Mouse (Mus musculus) liver, postnatal 0 days (tissue): ENCODE measurements around the gene Ppfia4. TPM values are rescaled to one million over a fixed set of nuclear protein-coding genes. Genes with fewer than 3 reads are reported as not detected.
A peak's percentile ranks its signal among the peaks of the same experiment; 100 is the strongest.

Experiments used
- ATAC-seq: fragments of 200-750 bp; cut with Nextera tagmentation; 2 replicates; pipeline ENCODE4 v1.8.0; 2017; ENCODE audit warnings: mild to moderate bottlenecking, moderate library complexity
- DNase-seq: peaks from one replicate; pipeline ENCODE4 v3.0.0-alpha.2; 2016
- H3K27ac ChIP-seq: fragments of 300-500 bp; sonication (generic); 2 replicates; pipeline ENCODE4 v1.5.1; 2014; ENCODE audit warnings: antibody characterized with exemption, moderate library complexity, mild to moderate bottlenecking, low read depth
- H3K27me3 ChIP-seq: fragments of 300-500 bp; sonication (generic); 2 replicates; pipeline ENCODE4 v1.6.1; 2014; ENCODE audit warnings: low read length, control low read depth, mixed read lengths; ENCODE audit not compliant: insufficient read depth
- H3K36me3 ChIP-seq: fragments of 300-500 bp; sonication (generic); replicated peaks from 2 replicates; pipeline ENCODE4 v1.6.1; 2014; ENCODE audit warnings: mild to moderate bottlenecking, control low read depth, low read length, moderate library complexity, mixed read lengths; ENCODE audit not compliant: insufficient read depth
- H3K4me1 ChIP-seq: fragments of 300-500 bp; sonication (generic); 2 replicates; pipeline ENCODE4 v1.6.1; 2014; ENCODE audit warnings: antibody characterized with exemption, mild to moderate bottlenecking, control low read depth; ENCODE audit not compliant: insufficient read depth
- H3K4me2 ChIP-seq: fragments of 300-500 bp; sonication (generic); 2 replicates; pipeline ENCODE4 v1.6.1; 2014; ENCODE audit warnings: low read depth, mild to moderate bottlenecking, low read length, moderate library complexity, mixed read lengths
- H3K4me3 ChIP-seq: fragments of 300-500 bp; sonication (generic); 2 replicates; pipeline ENCODE4 v1.5.1; 2014; ENCODE audit warnings: low read depth, low read length
- H3K9ac ChIP-seq: fragments of 300-500 bp; sonication (generic); replicated peaks from 2 replicates; pipeline ENCODE4 v1.6.1; 2014; ENCODE audit warnings: mild to moderate bottlenecking, moderate library complexity
- H3K9me3 ChIP-seq: fragments of 300-500 bp; sonication (generic); 2 replicates; pipeline ENCODE4 v1.6.1; 2016; ENCODE audit warnings: mild to moderate bottlenecking, control low read depth, low read length, mixed read lengths
- CTCF ChIP-seq: sonication (generic); IDR thresholded peaks from 2 replicates; pipeline ENCODE4 v1.5.1; 2016; ENCODE audit warnings: antibody characterized with exemption, low read depth
- EP300 ChIP-seq: IDR thresholded peaks from 2 replicates; pipeline ENCODE4 v1.6.1; 2016; ENCODE audit warnings: antibody characterized with exemption, low read depth, mild to moderate bottlenecking
- WGBS: fragments of 180-500 bp; shearing (Covaris S2); extraction: QIAGEN DNeasy Blood & Tissue Kit; methylation state at CpG from one replicate; pipeline ENCODE4 v1.1.7; 2014; ENCODE audit not compliant: insufficient replicate concordance; 5-methylcytosine and 5-hydroxymethylcytosine counted together
- polyA plus RNA-seq: library from polyadenylated mRNA; unstranded; fragments of >200 nt; fragmentation: Nextera tagmentation; extraction: Ambion mirVana; gene quantifications from 2 replicates; pipeline ENCODE4 v1.2.1, GENCODE M21; 2015

Ppfia4 gene
- polyA plus RNA-seq, 1 experiment from 2014 or later: 1.6 TPM

- H3K27ac ChIP-seq: no peak overlapping the region
- H3K27me3 ChIP-seq: no peaks in the 10 kb centered on the region
- H3K4me1 ChIP-seq: no peaks in the 10 kb centered on the region
- no peaks in the 10 kb centered on the region for H3K9me3 ChIP-seq
- WGBS: 76% methylated on average over 4 of the region's 4 CpGs
- no peak overlapping the region for H3K4me3 ChIP-seq
- TF ChIP-seq EP300 (no peak), CTCF (peak; percentile 15; the same call in 1 of the 2 replicates)
- no peak overlapping the region for H3K9ac ChIP-seq
- ATAC-seq (no peak), DNase-seq (no peak)
- no peak overlapping the region for H3K4me2 ChIP-seq
- no peaks in the 10 kb centered on the region for H3K36me3 ChIP-seq
Measured at GRCm38 (mm10) chr1:134281563-134281962, 51.2 kb downstream of the Ppfia4 start.

- Histone ChIP-seq H3K4me2 (no peak overlapping the region), H3K36me3 (no peaks in the 10 kb centered on the region), H3K9me3 (no peaks in the 10 kb centered on the region), H3K27me3 (no peaks in the 10 kb centered on the region), H3K4me3 (no peak overlapping the region), H3K4me1 (no peaks in the 10 kb centered on the region), H3K9ac (no peak overlapping the region), H3K27ac (no peak overlapping the region)
- no peak for ATAC-seq
- 78% methylated on average over 5 of the region's 5 CpGs for WGBS
- DNase-seq: no peak
- TF ChIP-seq CTCF (no peak), EP300 (no peak)
Measured at GRCm38 (mm10) chr1:134280174-134280573, 52.6 kb downstream of the Ppfia4 start.

- no peaks in the 10 kb centered on the region for H3K36me3 ChIP-seq
- H3K27me3 ChIP-seq: no peaks in the 10 kb centered on the region
- 76% methylated on average over 7 of the region's 7 CpGs for WGBS
- H3K9me3 ChIP-seq: no peaks in the 10 kb centered on the region
- H3K27ac ChIP-seq: no peak overlapping the region
- no peak overlapping the region for H3K4me2 ChIP-seq
- no peak for ATAC-seq
- no peak for DNase-seq
- no peak overlapping the region for H3K4me3 ChIP-seq
- H3K9ac ChIP-seq: no peak overlapping the region
- TF ChIP-seq EP300 (no peak), CTCF (no peak)
- H3K4me1 ChIP-seq: no peaks in the 10 kb centered on the region
Measured at GRCm38 (mm10) chr1:134276823-134277222, 55.9 kb downstream of the Ppfia4 start.

- 69% methylated on average over 13 of the region's 13 CpGs for WGBS
- no peaks in the 10 kb centered on the region for H3K4me1 ChIP-seq
- no peaks in the 10 kb centered on the region for H3K9me3 ChIP-seq
- no peak overlapping the region for H3K9ac ChIP-seq
- H3K27me3 ChIP-seq: no peaks in the 10 kb centered on the region
- TF ChIP-seq CTCF: no peak
- TF ChIP-seq EP300: no peak
- H3K4me2 ChIP-seq: no peak overlapping the region
- no peaks in the 10 kb centered on the region for H3K36me3 ChIP-seq
- DNase-seq (no peak), ATAC-seq (no peak)
- no peak overlapping the region for H3K27ac ChIP-seq
- H3K4me3 ChIP-seq: no peak overlapping the region
Measured at GRCm38 (mm10) chr1:134275616-134276464, 56.9 kb downstream of the Ppfia4 start.

GRCm38 (mm10) chr1:134274483-134274920 is 58.2 kb downstream of the Ppfia4 start:
- Histone ChIP-seq H3K36me3 (no peaks in the 10 kb centered on the region), H3K9ac (no peak overlapping the region), H3K9me3 (no peaks in the 10 kb centered on the region), H3K4me1 (no peaks in the 10 kb centered on the region), H3K4me2 (no peak overlapping the region), H3K4me3 (no peak overlapping the region), H3K27me3 (no peaks in the 10 kb centered on the region), H3K27ac (no peak overlapping the region)
- 75% methylated on average over 7 of the region's 7 CpGs for WGBS
- ATAC-seq (no peak), DNase-seq (no peak)
- TF ChIP-seq CTCF (no peak), EP300 (no peak)

- Histone ChIP-seq H3K4me2 (no peak overlapping the region), H3K4me1 (no peaks in the 10 kb centered on the region), H3K4me3 (no peak overlapping the region), H3K27ac (no peak overlapping the region), H3K9ac (no peak overlapping the region), H3K36me3 (no peaks in the 10 kb centered on the region), H3K27me3 (no peaks in the 10 kb centered on the region), H3K9me3 (no peaks in the 10 kb centered on the region)
- TF ChIP-seq CTCF: no peak
- ATAC-seq (no peak), DNase-seq (no peak)
- 70% methylated on average over 9 of the region's 9 CpGs for WGBS
Measured at GRCm38 (mm10) chr1:134273493-134274395, 59.0 kb downstream of the Ppfia4 start.
